Mouse (Mus musculus) embryonic fibroblast, embryonic 13.5 days (primary cell): ENCODE measurements around the gene Fam168a.

Experiments used
- CTCF ChIP-seq: IDR thresholded peaks from 2 replicates; pipeline ENCODE4 v1.5.1; 2011; ENCODE audit warnings: mild to moderate bottlenecking, control low read depth, low read length, moderate library complexity, borderline replicate concordance; ENCODE audit not compliant: insufficient read depth
- POLR2A ChIP-seq: IDR thresholded peaks from 2 replicates; pipeline ENCODE4 v1.6.1; 2011; ENCODE audit warnings: low read depth, mild to moderate bottlenecking, control low read depth, low read length, moderate library complexity

DNA sequence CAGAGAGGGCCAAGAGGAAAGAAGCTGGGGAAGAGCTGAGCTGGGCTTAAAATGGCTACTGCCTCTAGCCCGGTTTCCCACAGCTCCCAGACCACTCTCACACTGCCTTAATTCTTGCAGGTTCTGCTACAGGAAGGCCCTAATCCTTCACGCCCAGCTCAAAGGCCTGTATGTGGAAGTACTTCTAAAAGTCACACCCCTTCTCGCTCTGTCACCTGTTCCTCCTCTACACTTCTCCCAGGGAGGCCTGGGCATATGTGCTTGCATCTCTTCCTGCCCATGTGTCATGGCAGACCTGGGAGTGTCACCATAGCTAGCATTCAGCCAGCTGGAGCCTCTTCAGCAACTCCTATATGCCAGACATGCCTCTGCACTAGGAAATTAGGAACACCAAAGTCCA lies 147.0 kb downstream of the Fam168a start:
- TF ChIP-seq CTCF (no peak), POLR2A (no peak)
